Mouse (Mus musculus) G1E (cell line): ENCODE measurements at regions not wholly inside any gene's neighbourhood (a gene's known extent, or its start where the extent isn't known, plus 50 kb on each side); places are given as distances from the start of the nearest gene placed in this dataset.

Experiments used
- CTCF ChIP-seq: IDR thresholded peaks from 2 replicates; pipeline ENCODE4 v1.5.1; 2012; ENCODE audit warnings: low read depth, low read length, inconsistent platforms, mixed read lengths
- TAL1 ChIP-seq: conservative IDR thresholded peaks from 2 replicates; pipeline ENCODE4 v1.6.1; 2012; ENCODE audit warnings: low read depth, low read length, inconsistent platforms, mixed read lengths

DNA sequence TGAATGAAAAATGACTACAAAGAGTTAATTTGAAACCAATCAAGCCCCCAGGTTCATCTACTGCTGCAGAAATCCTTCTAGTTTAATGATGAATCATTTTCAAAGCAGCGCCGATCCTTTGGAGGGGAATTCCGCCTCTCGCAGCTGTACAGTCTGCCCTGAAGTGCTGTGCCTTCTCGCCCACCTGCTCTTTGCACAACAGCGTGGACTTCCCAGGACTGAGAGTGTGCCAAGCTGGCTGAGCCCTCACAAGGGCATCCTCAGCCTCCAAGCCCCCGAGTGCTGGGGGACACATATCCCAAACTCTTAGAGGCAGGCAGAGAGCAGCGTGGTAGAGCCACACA is 186.7 kb upstream of the Lef1 start:
- TF ChIP-seq CTCF (no peak), TAL1 (no peak)
